Mouse (Mus musculus) hindbrain, embryonic 16.5 days (tissue): ENCODE data around the gene Rab11fip3. TPM values are rescaled to one million over a fixed set of nuclear protein-coding genes. Genes with fewer than 3 reads are reported as not detected.

Experiments
- ATAC-seq: fragments of 200-750 bp; cut with Nextera tagmentation; 2 replicates; pipeline ENCODE4 v1.8.0; 2017; ENCODE audit warnings: moderate TSS enrichment, moderate library complexity
- H3K27ac ChIP-seq: fragments of 300-500 bp; sonication (generic); 2 replicates; pipeline ENCODE4 v1.5.1; 2014; ENCODE audit warnings: low read depth, mild to moderate bottlenecking, control low read depth, low read length, moderate library complexity
- H3K27me3 ChIP-seq: fragments of 300-500 bp; sonication (generic); replicated peaks from 2 replicates; pipeline ENCODE4 v1.6.1; 2014; ENCODE audit warnings: low read length; ENCODE audit not compliant: control insufficient read depth, insufficient read depth
- H3K36me3 ChIP-seq: fragments of 300-500 bp; sonication (generic); 2 replicates; pipeline ENCODE4 v1.6.1; 2014; ENCODE audit warnings: mild to moderate bottlenecking, low read length, moderate library complexity, mixed read lengths; ENCODE audit not compliant: control insufficient read depth, insufficient read depth
- H3K4me1 ChIP-seq: fragments of 300-500 bp; sonication (generic); 2 replicates; pipeline ENCODE4 v1.6.1; 2014; ENCODE audit warnings: low read depth, low read length; ENCODE audit not compliant: control insufficient read depth, insufficient read depth
- H3K4me2 ChIP-seq: fragments of 300-500 bp; sonication (generic); 2 replicates; pipeline ENCODE4 v1.6.1; 2014; ENCODE audit warnings: mild to moderate bottlenecking, low read length, control low read depth, moderate library complexity
- H3K4me3 ChIP-seq: fragments of 300-500 bp; sonication (generic); 2 replicates; pipeline ENCODE4 v1.5.1; 2014; ENCODE audit warnings: mild to moderate bottlenecking, low read length, control low read depth, moderate library complexity
- H3K9ac ChIP-seq: fragments of 300-500 bp; sonication (generic); 2 replicates; pipeline ENCODE4 v1.6.1; 2014; ENCODE audit warnings: low read depth, mild to moderate bottlenecking, control low read depth, low read length, moderate library complexity
- H3K9me3 ChIP-seq: fragments of 300-500 bp; sonication (generic); 2 replicates; pipeline ENCODE4 v1.6.1; 2014; ENCODE audit warnings: mild to moderate bottlenecking, low read length, moderate library complexity; ENCODE audit not compliant: control insufficient read depth
- WGBS: fragments of 180-500 bp; shearing (Covaris S2); extraction: QIAGEN DNeasy Blood & Tissue Kit; methylation state at CpG from one replicate; pipeline ENCODE4 v1.1.7; 2014; 5-methylcytosine and 5-hydroxymethylcytosine counted together
- polyA plus RNA-seq: library from polyadenylated mRNA; unstranded; fragments of >200 nt; fragmentation: Nextera tagmentation; extraction: Ambion mirVana; gene quantifications from 2 replicates; pipeline ENCODE4 v1.2.1, GENCODE M21; 2015

The Rab11fip3 gene
- polyA plus RNA-seq, 1 experiment from 2014 or later, result 12.8 TPM

DNA sequence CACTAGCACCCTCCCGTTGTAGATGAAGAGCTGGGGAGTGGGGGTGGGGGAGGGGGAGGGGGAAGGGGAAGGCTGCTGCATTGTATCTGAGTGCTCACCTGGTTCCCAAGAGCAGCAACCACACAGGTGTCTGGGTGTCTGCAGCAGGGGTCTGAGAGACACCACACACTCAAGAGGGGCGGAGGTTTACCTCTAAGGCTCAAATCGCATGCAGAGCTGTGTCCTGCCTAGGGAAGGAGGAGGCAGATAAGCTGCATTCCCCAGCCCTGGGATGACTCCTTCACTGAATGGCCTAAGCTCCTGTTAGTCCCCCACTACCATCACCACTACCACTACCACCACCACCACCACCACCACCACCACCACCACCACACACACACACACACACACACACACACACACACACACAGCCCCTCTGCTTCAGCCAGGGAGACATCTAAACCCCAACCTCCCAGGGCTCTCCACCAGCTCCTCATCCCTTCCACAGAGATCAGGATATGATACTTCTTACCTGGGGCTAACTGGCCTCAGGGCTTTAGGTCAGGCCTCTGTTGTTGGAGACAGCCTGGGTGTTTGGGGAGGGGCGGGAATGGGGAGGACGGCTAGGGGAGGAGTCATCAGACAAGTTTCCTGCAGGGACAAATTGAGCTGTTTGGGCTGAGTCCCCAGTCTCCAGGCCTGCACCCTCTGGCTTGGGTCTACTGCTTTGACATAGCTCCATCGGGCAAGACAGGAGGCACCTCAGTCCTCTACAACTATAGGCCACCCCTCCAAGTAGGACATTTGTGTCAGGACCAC lies 124.8 kb downstream of the Rab11fip3 start, which contains the start of the genes Pigq and Nhlrc4:
TSS of gene Pigq (minus strand) at position 571 of the 798 bp plus-strand sequence.
TSS of gene Nhlrc4 (minus strand) at position 596 of the 798 bp plus-strand sequence.
- no peak within 1 kb of the TSS for H3K9ac ChIP-seq
- no peaks in the 10 kb centered on the region for H3K9me3 ChIP-seq
- H3K27me3 ChIP-seq, result no peaks in the 10 kb centered on the region
- ATAC-seq, result no peak
- no peak within 1 kb of the TSS for H3K4me3 ChIP-seq
- peaks cover 10% of the 10 kb centered on the region for H3K4me1 ChIP-seq
- H3K36me3 ChIP-seq, result no peaks in the 10 kb centered on the region
- 54% methylated on average over 6 of the region's 6 CpGs for WGBS
- H3K4me2 ChIP-seq, result no peak within 1 kb of the TSS
- no peak within 1 kb of the TSS for H3K27ac ChIP-seq

DNA sequence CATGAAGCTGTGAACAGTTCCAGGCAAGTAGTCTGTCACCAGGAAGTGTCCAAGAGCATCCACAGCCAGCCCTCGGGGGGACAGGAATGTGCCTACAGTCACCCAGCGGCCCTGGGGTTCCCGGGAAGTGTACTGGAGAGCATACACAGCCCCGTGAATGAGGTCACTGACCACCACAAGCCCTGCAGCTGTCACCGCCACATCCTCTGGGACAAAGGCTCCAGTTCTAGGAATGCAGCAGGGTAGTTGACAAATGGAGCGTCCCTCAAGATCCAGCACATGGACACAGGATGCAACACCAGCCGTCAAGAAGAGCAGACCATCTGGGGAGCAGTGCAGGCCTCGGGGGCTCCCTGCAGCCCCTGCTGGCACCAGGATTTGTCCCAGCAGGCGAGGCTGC lies 125.6 kb downstream of the Rab11fip3 start:
- WGBS, result 63% methylated on average over 9 of the region's 9 CpGs
- no peaks in the 10 kb centered on the region for H3K27me3 ChIP-seq
- H3K4me3 ChIP-seq, result no peak overlapping the region
- H3K9ac ChIP-seq, result no peak overlapping the region
- ATAC-seq, result no peak
- H3K36me3 ChIP-seq, result no peaks in the 10 kb centered on the region
- H3K4me2 ChIP-seq, result no peak overlapping the region
- H3K9me3 ChIP-seq, result no peaks in the 10 kb centered on the region
- H3K27ac ChIP-seq, result no peak overlapping the region
- peaks cover 10% of the 10 kb centered on the region for H3K4me1 ChIP-seq

DNA sequence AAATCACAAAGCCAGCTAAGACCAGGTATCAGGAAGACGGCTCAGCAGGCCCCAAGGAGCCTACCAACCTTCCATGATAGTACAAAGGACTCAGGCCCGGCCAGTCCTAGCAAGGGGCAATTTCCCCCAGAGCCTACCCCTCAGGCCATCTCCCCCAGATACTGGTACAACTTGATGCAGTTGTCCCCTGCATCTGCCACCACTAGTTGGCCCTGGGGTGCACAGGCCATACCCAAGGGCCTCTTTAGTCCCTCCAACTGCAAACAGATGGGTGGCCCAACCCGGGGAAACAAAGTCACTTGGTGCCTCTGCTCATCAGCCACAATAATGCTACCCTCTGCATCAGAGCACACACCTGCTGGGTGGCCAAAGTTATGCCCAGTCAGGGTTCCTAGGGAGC lies 126.1 kb downstream of the Rab11fip3 start:
- no peaks in the 10 kb centered on the region for H3K9me3 ChIP-seq
- H3K4me1 ChIP-seq, result peaks cover 10% of the 10 kb centered on the region
- ATAC-seq, result no peak
- no peaks in the 10 kb centered on the region for H3K36me3 ChIP-seq
- no peak overlapping the region for H3K9ac ChIP-seq
- no peak overlapping the region for H3K4me2 ChIP-seq
- H3K27ac ChIP-seq, result no peak overlapping the region
- H3K4me3 ChIP-seq, result no peak overlapping the region
- WGBS, result 93% methylated on average over 3 of the region's 3 CpGs
- H3K27me3 ChIP-seq, result no peaks in the 10 kb centered on the region

DNA sequence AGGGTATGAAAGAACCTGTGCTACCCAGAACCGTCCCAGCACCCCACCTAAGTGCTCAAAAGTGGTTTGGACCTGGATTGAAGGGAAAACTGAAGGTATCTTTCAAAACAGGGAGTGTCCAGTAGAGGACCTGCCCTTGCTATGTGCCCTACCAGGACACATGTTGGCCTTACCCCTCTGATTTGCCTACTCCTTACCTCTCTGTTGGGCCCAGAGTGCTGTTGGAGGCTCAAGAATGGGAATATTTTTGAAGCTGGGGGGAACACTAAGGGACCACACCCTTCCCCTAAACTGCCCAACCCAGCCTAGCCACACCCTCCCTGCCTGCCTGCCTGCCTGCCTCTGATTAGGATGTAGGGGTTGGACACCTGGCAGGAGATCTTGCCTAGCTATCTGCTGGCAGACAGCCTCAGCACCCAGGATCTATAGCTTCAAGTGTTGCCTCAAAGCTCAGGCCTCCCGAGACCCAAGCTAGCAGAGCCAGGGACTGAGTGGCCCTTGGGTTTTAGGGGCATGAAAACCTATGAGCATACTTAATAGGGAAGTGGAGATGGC lies 126.7 kb downstream of the Rab11fip3 start:
- no peak overlapping the region for H3K4me2 ChIP-seq

DNA sequence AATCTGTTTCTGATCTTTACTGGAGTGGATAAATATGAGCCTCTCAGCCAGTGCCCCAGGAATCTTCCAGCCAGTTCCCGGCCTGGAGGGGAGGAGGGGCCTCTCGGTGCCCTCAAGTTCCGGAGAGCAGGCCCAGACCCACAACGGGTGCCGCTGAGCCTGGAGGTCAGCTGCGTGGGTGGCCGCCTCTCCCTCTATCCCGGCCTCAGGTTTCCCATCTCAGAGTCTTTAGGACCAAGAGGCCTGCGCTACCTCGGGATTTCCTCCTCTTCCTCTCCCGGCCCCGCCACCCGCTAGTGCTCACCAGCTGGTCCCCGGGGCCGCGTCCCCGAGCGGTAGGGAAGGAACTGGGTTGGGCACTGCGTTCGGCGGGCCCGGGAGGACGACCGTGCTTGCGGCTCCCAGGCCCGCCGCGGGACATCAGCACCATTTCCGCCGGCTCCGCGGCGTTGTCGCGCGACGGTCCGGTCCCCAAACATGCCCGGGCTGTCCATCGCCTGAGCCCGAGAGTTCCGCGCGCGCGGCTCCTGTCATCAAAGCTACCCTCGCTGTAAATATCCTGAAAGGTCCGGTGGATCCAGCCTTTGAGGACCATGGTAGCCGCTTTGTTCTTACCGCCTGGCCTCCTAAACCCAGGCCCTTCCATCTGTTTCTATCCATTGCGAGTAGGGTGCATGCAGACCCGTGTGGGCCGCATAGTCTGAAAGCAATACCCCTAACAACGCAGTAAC lies 127.7 kb downstream of the Rab11fip3 start:
- H3K27ac ChIP-seq, result peak overlapping the region; percentile 85
- H3K4me3 ChIP-seq, result peak overlapping the region; percentile 84
- H3K36me3 ChIP-seq, result peaks cover 2% of the 10 kb centered on the region; the same call in 1 of the 2 replicates
- peak overlapping the region; percentile 90 for H3K9ac ChIP-seq
- peak overlapping the region; percentile 76 for H3K4me2 ChIP-seq
- no peaks in the 10 kb centered on the region for H3K9me3 ChIP-seq
- peaks cover 10% of the 10 kb centered on the region for H3K4me1 ChIP-seq
- H3K27me3 ChIP-seq, result no peaks in the 10 kb centered on the region
- 3% methylated on average over 54 of the region's 54 CpGs for WGBS
- peak; percentile 82 for ATAC-seq

More for the DNA sequence above, 126.7 kb downstream of the Rab11fip3 start:
- H3K9ac ChIP-seq, result no peak overlapping the region
- H3K9me3 ChIP-seq, result no peaks in the 10 kb centered on the region
- H3K4me1 ChIP-seq, result peaks cover 10% of the 10 kb centered on the region
- WGBS, result 93% methylated on average over 2 of the region's 2 CpGs
- no peaks in the 10 kb centered on the region for H3K27me3 ChIP-seq
- no peak for ATAC-seq
- H3K27ac ChIP-seq, result no peak overlapping the region
- no peak overlapping the region for H3K4me3 ChIP-seq
- no peaks in the 10 kb centered on the region for H3K36me3 ChIP-seq

Other genes starting within 250 kb of the Rab11fip3 start
- gene Wdr24, start 245.9 kb downstream of the Rab11fip3 start, polyA plus RNA-seq, result 29.7 and 32.7 TPM in 2 replicates
- gene Jmjd8, start 240.7 kb downstream of the Rab11fip3 start, polyA plus RNA-seq, result 51.0 and 55.4 TPM in 2 replicates
- gene Stub1, start 236.2 kb downstream of the Rab11fip3 start, polyA plus RNA-seq, result 397 and 428 TPM in 2 replicates
- 61.6 and 73.4 TPM in 2 replicates for gene Rhbdl1, start 232.3 kb downstream of the Rab11fip3 start, polyA plus RNA-seq
- 14.8 and 15.4 TPM in 2 replicates for gene Gm20683, start 227.8 kb downstream of the Rab11fip3 start, polyA plus RNA-seq
- 16.9 and 20.3 TPM in 2 replicates for gene Rhot2, start 224.7 kb downstream of the Rab11fip3 start, polyA plus RNA-seq
- gene Wdr90, start 208.1 kb downstream of the Rab11fip3 start, polyA plus RNA-seq, result 13.1 and 16.2 TPM in 2 replicates
- 34.1 and 38.9 TPM in 2 replicates for gene Mcrip2, start 200.8 kb downstream of the Rab11fip3 start, polyA plus RNA-seq
- 63.4 and 67.5 TPM in 2 replicates for gene Mettl26, start 194.5 kb downstream of the Rab11fip3 start, polyA plus RNA-seq
- 0.34 and 0.51 TPM in 2 replicates for gene Wfikkn1, start 188.7 kb downstream of the Rab11fip3 start, polyA plus RNA-seq
- 49.5 and 50.8 TPM in 2 replicates for gene Rab40c, start 149.8 kb downstream of the Rab11fip3 start, polyA plus RNA-seq
- 83.1 and 90.5 TPM in 2 replicates for gene Pigq, start 124.6 kb downstream of the Rab11fip3 start, polyA plus RNA-seq
- gene Nhlrc4, start 124.6 kb downstream of the Rab11fip3 start, polyA plus RNA-seq, result 0.19 and 0.52 TPM in 2 replicates
- gene A930017K11Rik, start 117.0 kb downstream of the Rab11fip3 start, polyA plus RNA-seq, result 3.9 and 4.7 TPM in 2 replicates
- 20.6 and 25.5 TPM in 2 replicates for gene Capn15, start 83.8 kb downstream of the Rab11fip3 start, polyA plus RNA-seq
- gene Decr2, start 20.8 kb upstream of the Rab11fip3 start, polyA plus RNA-seq, result 45.6 and 45.7 TPM in 2 replicates
- 22.9 and 23.2 TPM in 2 replicates for gene Nme4, start 26.0 kb upstream of the Rab11fip3 start, polyA plus RNA-seq
- gene Tmem8, start 43.7 kb upstream of the Rab11fip3 start, polyA plus RNA-seq, result 4.0 and 4.2 TPM in 2 replicates
- 188 and 195 TPM in 2 replicates for gene Mrpl28, start 53.9 kb upstream of the Rab11fip3 start, polyA plus RNA-seq
- gene Axin1, start 69.1 kb upstream of the Rab11fip3 start, polyA plus RNA-seq, result 6.2 and 7.1 TPM in 2 replicates
- gene Pdia2, start 129.5 kb upstream of the Rab11fip3 start, polyA plus RNA-seq, result 0.14 TPM in 1 of 2 replicates, not detected in the other
- gene Rgs11, start 133.4 kb upstream of the Rab11fip3 start, polyA plus RNA-seq, result 23.8 and 24.3 TPM in 2 replicates
- 215 and 262 TPM in 2 replicates for gene Arhgdig, start 138.2 kb upstream of the Rab11fip3 start, polyA plus RNA-seq
- 35.9 and 39.5 TPM in 2 replicates for gene Fam234a, start 174.7 kb upstream of the Rab11fip3 start, polyA plus RNA-seq
- gene Luc7l, start 183.3 kb upstream of the Rab11fip3 start, polyA plus RNA-seq, result 87.0 and 99.9 TPM in 2 replicates